Mouse (Mus musculus): ENCODE measurements around the gene Hk2. TPM values are rescaled to one million over a fixed set of nuclear protein-coding genes. Genes with fewer than 3 reads are reported as not detected.

Hk2 gene
- polyA plus RNA-seq (2014; fragmentation: Nextera tagmentation; extraction: Ambion mirVana), result 31.0 and 38.0 TPM in 2 replicates

DNA sequence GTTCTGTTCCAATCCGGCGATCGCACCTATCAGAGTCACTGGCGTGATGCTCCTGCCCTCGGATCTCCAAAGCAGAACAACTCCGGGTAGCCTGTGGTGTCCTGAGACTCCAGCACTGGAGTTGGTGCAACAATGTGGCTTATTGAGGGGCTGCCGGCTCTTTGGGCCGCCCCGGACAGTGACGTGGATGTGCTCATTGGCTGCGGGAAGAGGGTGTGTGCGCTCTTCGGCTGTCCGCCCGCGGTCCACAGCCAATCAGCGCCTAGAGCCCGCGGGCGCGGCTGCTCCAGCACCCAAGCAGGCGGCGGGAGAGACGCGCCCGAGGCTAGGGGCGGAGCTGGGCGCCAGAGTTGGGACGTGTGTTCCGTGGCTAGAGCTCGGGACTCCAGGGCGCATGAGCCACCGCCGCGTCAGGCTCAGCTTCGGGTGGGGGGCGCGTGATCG, at the start of gene Hk2:
Gene Hk2, minus strand, starts transcription at position 134 of the 444 bp plus-strand sequence.
- ATAC-seq (ENCODE audit: insufficient number of reproducible peaks, insufficient read depth, low FRiP score, low read depth), result peak; percentile 96
- no peaks in the 10 kb centered on the region for H3K36me3 ChIP-seq (ENCODE audit: control insufficient read depth, insufficient read depth, low read length)
- H3K27ac ChIP-seq (replicated peaks in 1 of 2; ENCODE audit: control insufficient read depth in 1 of 2, insufficient read depth in 1 of 2, low read depth in 2 of 2, low read length in 2 of 2), result peak within 1 kb of the TSS; percentile 80 to 83
- no peaks in the 10 kb centered on the region for H3K9me3 ChIP-seq (ENCODE audit: control insufficient read depth, low read length)
- H3K4me2 ChIP-seq (ENCODE audit: low read length), result peak within 1 kb of the TSS; percentile 92
- 1% methylated on average over 39 of the region's 39 CpGs for WGBS
- H3K27me3 ChIP-seq (ENCODE audit: control insufficient read depth, insufficient read depth, low read length), result no peaks in the 10 kb centered on the region
- H3K4me1 ChIP-seq (ENCODE audit: control insufficient read depth in 2 of 2, insufficient read depth in 2 of 2, low read length in 2 of 2), result peaks cover 12 to 27% of the 10 kb centered on the region in 2 experiments
- peak within 1 kb of the TSS; percentile 54 to 58 for H3K4me3 ChIP-seq (ENCODE audit: control insufficient read depth in 1 of 2, insufficient read depth in 1 of 2, low read depth in 1 of 2, low read length in 2 of 2)
- H3K9ac ChIP-seq (ENCODE audit: low read length), result peak within 1 kb of the TSS; percentile 80

- 11% methylated on average over 4 of the region's 4 CpGs for WGBS
- H3K4me2 ChIP-seq (ENCODE audit: low read length), result peak overlapping the region; percentile 12; the same call in 1 of the 2 replicates
Observed at GRCm38 (mm10) chr6:82821758-82822253, 47.6 kb upstream of the Hk2 start.

GRCm38 (mm10) chr6:82820716-82821115, 46.5 kb upstream of the Hk2 start:
- Histone ChIP-seq H3K9ac (ENCODE audit: low read length) (no peak overlapping the region), H3K4me3 (ENCODE audit: control insufficient read depth in 1 of 2, insufficient read depth in 1 of 2, low read depth in 1 of 2, low read length in 2 of 2) (no peak overlapping the region), H3K9me3 (ENCODE audit: control insufficient read depth, low read length) (no peaks in the 10 kb centered on the region), H3K27ac (replicated peaks in 1 of 2; ENCODE audit: control insufficient read depth in 1 of 2, insufficient read depth in 1 of 2, low read depth in 2 of 2, low read length in 2 of 2) (peak overlapping the region; percentile 33 to 77), H3K4me1 (ENCODE audit: control insufficient read depth in 2 of 2, insufficient read depth in 2 of 2, low read length in 2 of 2) (peaks cover 21 to 38% of the 10 kb centered on the region in 2 experiments), H3K4me2 (ENCODE audit: low read length) (no peak overlapping the region), H3K27me3 (ENCODE audit: control insufficient read depth, insufficient read depth, low read length) (no peaks in the 10 kb centered on the region), H3K36me3 (ENCODE audit: control insufficient read depth, insufficient read depth, low read length) (no peaks in the 10 kb centered on the region)
- ATAC-seq (ENCODE audit: insufficient number of reproducible peaks, insufficient read depth, low FRiP score, low read depth), result no peak
- 13% methylated on average over 3 of the region's 3 CpGs for WGBS

More at GRCm38 (mm10) chr6:82821758-82822253, 47.6 kb upstream of the Hk2 start:
- H3K9ac ChIP-seq (ENCODE audit: low read length), result no peak overlapping the region; the same call in 1 of the 2 replicates
- peak overlapping the region; percentile 77 to 80 for H3K27ac ChIP-seq (replicated peaks in 1 of 2; ENCODE audit: control insufficient read depth in 1 of 2, insufficient read depth in 1 of 2, low read depth in 2 of 2, low read length in 2 of 2)
- peaks cover 21 to 38% of the 10 kb centered on the region in 2 experiments for H3K4me1 ChIP-seq (ENCODE audit: control insufficient read depth in 2 of 2, insufficient read depth in 2 of 2, low read length in 2 of 2)
- H3K9me3 ChIP-seq (ENCODE audit: control insufficient read depth, low read length), result no peaks in the 10 kb centered on the region
- ATAC-seq (ENCODE audit: insufficient number of reproducible peaks, insufficient read depth, low FRiP score, low read depth), result peak; percentile 65; the same call in 1 of the 2 replicates
- no peak overlapping the region for H3K4me3 ChIP-seq (ENCODE audit: control insufficient read depth in 1 of 2, insufficient read depth in 1 of 2, low read depth in 1 of 2, low read length in 2 of 2)
- no peaks in the 10 kb centered on the region for H3K27me3 ChIP-seq (ENCODE audit: control insufficient read depth, insufficient read depth, low read length)
- H3K36me3 ChIP-seq (ENCODE audit: control insufficient read depth, insufficient read depth, low read length), result no peaks in the 10 kb centered on the region

GRCm38 (mm10) chr6:82814821-82815220, 40.6 kb upstream of the Hk2 start:
- Histone ChIP-seq H3K27me3 (ENCODE audit: control insufficient read depth, insufficient read depth, low read length) (no peaks in the 10 kb centered on the region), H3K4me1 (ENCODE audit: control insufficient read depth in 2 of 2, insufficient read depth in 2 of 2, low read length in 2 of 2) (peaks cover 0 to 6% of the 10 kb centered on the region in 2 experiments; a peak in 3 of 4 replicates), H3K4me3 (ENCODE audit: control insufficient read depth in 1 of 2, insufficient read depth in 1 of 2, low read depth in 1 of 2, low read length in 2 of 2) (no peak overlapping the region), H3K27ac (replicated peaks in 1 of 2; ENCODE audit: control insufficient read depth in 1 of 2, insufficient read depth in 1 of 2, low read depth in 2 of 2, low read length in 2 of 2) (no peak overlapping the region), H3K4me2 (ENCODE audit: low read length) (no peak overlapping the region), H3K36me3 (ENCODE audit: control insufficient read depth, insufficient read depth, low read length) (no peaks in the 10 kb centered on the region), H3K9ac (ENCODE audit: low read length) (no peak overlapping the region), H3K9me3 (ENCODE audit: control insufficient read depth, low read length) (no peaks in the 10 kb centered on the region)
- ATAC-seq (ENCODE audit: insufficient number of reproducible peaks, insufficient read depth, low FRiP score, low read depth), result no peak
- WGBS, result 51% methylated on average over 4 of the region's 4 CpGs

GRCm38 (mm10) chr6:82807984-82808700, 33.9 kb upstream of the Hk2 start:
- ATAC-seq (ENCODE audit: insufficient number of reproducible peaks, insufficient read depth, low FRiP score, low read depth), result no peak
- Histone ChIP-seq H3K9ac (ENCODE audit: low read length) (no peak overlapping the region), H3K4me1 (ENCODE audit: control insufficient read depth in 2 of 2, insufficient read depth in 2 of 2, low read length in 2 of 2) (peaks cover 0 to 7% of the 10 kb centered on the region in 2 experiments; a peak in 2 of 4 replicates), H3K27me3 (ENCODE audit: control insufficient read depth, insufficient read depth, low read length) (no peaks in the 10 kb centered on the region), H3K4me2 (ENCODE audit: low read length) (no peak overlapping the region), H3K4me3 (ENCODE audit: control insufficient read depth in 1 of 2, insufficient read depth in 1 of 2, low read depth in 1 of 2, low read length in 2 of 2) (no peak overlapping the region), H3K36me3 (ENCODE audit: control insufficient read depth, insufficient read depth, low read length) (no peaks in the 10 kb centered on the region), H3K9me3 (ENCODE audit: control insufficient read depth, low read length) (no peaks in the 10 kb centered on the region), H3K27ac (replicated peaks in 1 of 2; ENCODE audit: control insufficient read depth in 1 of 2, insufficient read depth in 1 of 2, low read depth in 2 of 2, low read length in 2 of 2) (no peak overlapping the region)
- WGBS, result 88% methylated on average over 7 of the region's 7 CpGs

DNA sequence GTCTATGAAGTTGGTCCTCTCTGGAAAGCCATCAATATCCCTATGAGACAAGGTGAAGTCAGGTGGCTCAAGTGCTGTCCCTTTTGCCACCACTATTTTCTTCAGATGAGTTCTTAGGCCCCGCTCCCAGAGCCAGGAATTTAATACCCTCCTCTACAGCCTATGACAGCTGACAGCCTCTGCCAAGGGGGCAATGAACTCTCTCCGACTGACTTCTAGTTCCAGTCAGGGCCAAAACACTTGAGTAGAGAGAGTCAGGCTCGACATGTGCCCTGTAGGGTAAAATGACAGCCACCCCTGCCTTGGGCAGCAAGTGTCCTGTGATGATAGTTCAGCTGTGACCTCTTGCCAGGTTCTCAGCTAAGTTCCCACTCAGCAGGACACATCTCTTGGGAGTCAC, 32.7 kb upstream of the Hk2 start:
- no peak for ATAC-seq (ENCODE audit: insufficient number of reproducible peaks, insufficient read depth, low FRiP score, low read depth)
- 46% methylated on average over 3 of the region's 3 CpGs for WGBS
- no peak overlapping the region for H3K9ac ChIP-seq (ENCODE audit: low read length)

GRCm38 (mm10) chr6:82806503-82806902, 32.2 kb upstream of the Hk2 start:
- Histone ChIP-seq H3K9ac (ENCODE audit: low read length) (no peak overlapping the region), H3K36me3 (ENCODE audit: control insufficient read depth, insufficient read depth, low read length) (no peaks in the 10 kb centered on the region), H3K27ac (replicated peaks in 1 of 2; ENCODE audit: control insufficient read depth in 1 of 2, insufficient read depth in 1 of 2, low read depth in 2 of 2, low read length in 2 of 2) (no peak overlapping the region), H3K4me3 (ENCODE audit: control insufficient read depth in 1 of 2, insufficient read depth in 1 of 2, low read depth in 1 of 2, low read length in 2 of 2) (no peak overlapping the region), H3K4me1 (ENCODE audit: control insufficient read depth in 2 of 2, insufficient read depth in 2 of 2, low read length in 2 of 2) (peaks cover 0 to 7% of the 10 kb centered on the region in 2 experiments; a peak in 1 of 4 replicates), H3K4me2 (ENCODE audit: low read length) (no peak overlapping the region), H3K9me3 (ENCODE audit: control insufficient read depth, low read length) (no peaks in the 10 kb centered on the region), H3K27me3 (ENCODE audit: control insufficient read depth, insufficient read depth, low read length) (no peaks in the 10 kb centered on the region)
- ATAC-seq (ENCODE audit: insufficient number of reproducible peaks, insufficient read depth, low FRiP score, low read depth), result no peak
- 51% methylated on average over 6 of the region's 6 CpGs for WGBS

More for the DNA sequence above, 32.7 kb upstream of the Hk2 start:
- Histone ChIP-seq H3K4me1 (ENCODE audit: control insufficient read depth in 2 of 2, insufficient read depth in 2 of 2, low read length in 2 of 2) (peaks cover 0 to 7% of the 10 kb centered on the region in 2 experiments; a peak in 1 of 4 replicates), H3K4me3 (ENCODE audit: control insufficient read depth in 1 of 2, insufficient read depth in 1 of 2, low read depth in 1 of 2, low read length in 2 of 2) (no peak overlapping the region), H3K27ac (replicated peaks in 1 of 2; ENCODE audit: control insufficient read depth in 1 of 2, insufficient read depth in 1 of 2, low read depth in 2 of 2, low read length in 2 of 2) (no peak overlapping the region), H3K9me3 (ENCODE audit: control insufficient read depth, low read length) (no peaks in the 10 kb centered on the region), H3K27me3 (ENCODE audit: control insufficient read depth, insufficient read depth, low read length) (no peaks in the 10 kb centered on the region), H3K4me2 (ENCODE audit: low read length) (no peak overlapping the region), H3K36me3 (ENCODE audit: control insufficient read depth, insufficient read depth, low read length) (no peaks in the 10 kb centered on the region)

Measured in heart, embryonic 14.5 days (tissue).